Mouse (Mus musculus): ENCODE measurements around the gene Inpp5a.

DNA sequence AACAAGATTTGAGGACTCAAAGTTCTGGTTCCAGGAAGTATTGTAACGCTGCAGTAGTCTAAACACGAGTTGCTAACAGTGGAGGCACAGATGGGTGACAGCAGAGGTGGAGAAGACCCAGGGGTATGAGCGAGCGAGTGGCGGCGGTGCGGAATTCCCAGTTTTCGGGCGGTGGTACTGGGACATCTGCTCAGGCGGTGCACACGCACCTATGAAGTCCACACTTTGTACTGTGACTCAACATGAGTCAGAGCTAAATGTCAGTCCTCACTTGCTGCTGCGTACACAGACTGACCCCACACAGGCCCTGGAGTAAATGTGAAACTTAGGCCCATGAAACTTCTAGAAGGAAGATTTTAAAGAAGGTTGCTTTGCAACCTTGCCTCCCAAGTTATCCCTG, 72.4 kb downstream of the Inpp5a start:
- TF ChIP-seq CTCF (IDR thresholded peaks at IDR 0.05; ENCODE audit: control insufficient read depth, insufficient read depth, low read length) (no peak), POLR2A (IDR thresholded peaks at IDR 0.05; ENCODE audit: borderline replicate concordance, control insufficient read depth, low read depth, low read length) (no peak)
